Comparison of ENCODE assay signal across 12 mouse cellular contexts in the genomic region with DNA sequence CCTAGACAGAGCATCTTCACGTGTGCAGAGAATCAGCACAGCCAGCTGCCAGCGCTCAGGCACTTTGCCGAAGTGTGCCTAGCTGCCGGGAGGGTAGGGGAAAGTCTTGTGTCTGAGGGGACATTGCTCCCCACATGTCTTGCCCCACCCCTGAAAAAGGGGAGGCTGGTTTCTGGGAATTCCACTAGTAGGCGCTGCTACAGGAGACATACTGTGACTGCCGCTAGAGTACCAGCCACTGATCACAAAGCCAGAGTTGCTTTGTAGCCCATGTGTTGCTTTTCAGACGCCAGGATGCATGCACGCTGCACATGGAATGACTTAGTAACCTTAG. TPM values are rescaled to one million over a fixed set of nuclear protein-coding genes. Genes with fewer than 3 reads are reported as not detected.
DNase-seq lines count a peak whose midpoint lies in the region; ATAC-seq and TF ChIP-seq lines count a peak whose summit lies in the region.
"Had no signal": no experiment of that assay in that cellular context is flagged by ENCODE, and none has a peak within 500 bp of the region (broad histone marks: within the 10 kb centered on the region; RNA-seq: fewer than 3 reads in every experiment).

No protein-coding gene starts in this region.

- DNase-seq in limb, embryonic 11.5 days (ENCODE audit: low spot score) = peak; percentile 34
- DNase-seq in limb, embryonic 10.5 days (ENCODE audit: low spot score) = no peak
- no peak for DNase-seq in forebrain, embryonic 11.5 days (ENCODE audit: low spot score)
- DNase-seq in hindbrain, postnatal 0 days (ENCODE audit: low spot score) = peak; percentile 49
- DNase-seq in retina, postnatal 1 day = peak; percentile 44
- no peak for DNase-seq in kidney, postnatal 14 days
- no peak for DNase-seq in cerebellum, adult 18-20 months
- no peak for DNase-seq in kidney, adult 8-10 months
- DNase-seq: cerebellum, postnatal 36 days had no signal

- no peaks in the 10 kb centered on the region for H3K4me1 ChIP-seq in limb, embryonic 11.5 days (ENCODE audit: control insufficient read depth, insufficient read depth, low read length)
- peaks cover 11% of the 10 kb centered on the region; the same call in 1 of the 2 replicates for H3K4me1 ChIP-seq in limb, embryonic 10.5 days
- H3K4me1 ChIP-seq in forebrain, embryonic 11.5 days (replicated peaks; ENCODE audit: control insufficient read depth, insufficient read depth, low read length) = peaks cover 3% of the 10 kb centered on the region; the same call in 1 of the 2 replicates
- no peaks in the 10 kb centered on the region for H3K4me1 ChIP-seq in hindbrain, postnatal 0 days (ENCODE audit: insufficient read depth, low read length)

- 32% methylated on average over 8 of the region's 8 CpGs for WGBS in limb, embryonic 11.5 days
- WGBS in limb, embryonic 10.5 days = 36% methylated on average over 8 of the region's 8 CpGs
- WGBS in forebrain, embryonic 11.5 days = 19% methylated on average over 8 of the region's 8 CpGs
- 18% methylated on average over 8 of the region's 8 CpGs for whole genome bisulfite sequencing in hindbrain, postnatal 0 days

- no peak overlapping the region for H3K4me2 ChIP-seq in limb, embryonic 11.5 days (ENCODE audit: low read depth, severe bottlenecking)
- peak overlapping the region; percentile 29; the same call in 1 of the 2 replicates for H3K4me2 ChIP-seq in forebrain, embryonic 11.5 days (ENCODE audit: low read depth, low read length, severe bottlenecking)
- peak overlapping the region; percentile 27; the same call in 1 of the 2 replicates for H3K4me2 ChIP-seq in hindbrain, postnatal 0 days (ENCODE audit: low read depth, low read length)
- H3K4me2 ChIP-seq: liver, embryonic 11.5 days had no signal

- no peak for ATAC-seq in limb, embryonic 11.5 days (ENCODE audit: insufficient number of reproducible peaks, low FRiP score, low TSS enrichment, low read depth)
- ATAC-seq in forebrain, embryonic 11.5 days (replicated peaks; ENCODE audit: low FRiP score) = no peak
- peak; percentile 50 for ATAC-seq in hindbrain, postnatal 0 days

- no peaks in the 10 kb centered on the region for H3K9me3 ChIP-seq in limb, embryonic 11.5 days (ENCODE audit: control insufficient read depth, low read length)
- H3K9me3 ChIP-seq in limb, embryonic 10.5 days (replicated peaks) = no peaks in the 10 kb centered on the region
- no peaks in the 10 kb centered on the region for H3K9me3 ChIP-seq in forebrain, embryonic 11.5 days (ENCODE audit: control insufficient read depth, low read length)
- H3K9me3 ChIP-seq in hindbrain, postnatal 0 days (ENCODE audit: low read length) = no peaks in the 10 kb centered on the region

- no peaks in the 10 kb centered on the region for H3K36me3 ChIP-seq in limb, embryonic 11.5 days (ENCODE audit: control insufficient read depth, insufficient read depth, low read length)
- no peaks in the 10 kb centered on the region for H3K36me3 ChIP-seq in limb, embryonic 10.5 days
- no peaks in the 10 kb centered on the region for H3K36me3 ChIP-seq in forebrain, embryonic 11.5 days (ENCODE audit: control insufficient read depth, insufficient read depth, low read length)
- H3K36me3 ChIP-seq in hindbrain, postnatal 0 days (ENCODE audit: insufficient read depth, low read length) = no peaks in the 10 kb centered on the region

- no peaks in the 10 kb centered on the region for H3K27me3 ChIP-seq in limb, embryonic 11.5 days (ENCODE audit: control insufficient read depth, insufficient read depth, low read length)
- peaks cover 35% of the 10 kb centered on the region; the same call in 1 of the 2 replicates for H3K27me3 ChIP-seq in limb, embryonic 10.5 days (ENCODE audit: low read depth, poor library complexity, severe bottlenecking)
- peaks cover 2% of the 10 kb centered on the region; the same call in 1 of the 2 replicates for H3K27me3 ChIP-seq in forebrain, embryonic 11.5 days (ENCODE audit: control insufficient read depth, insufficient read depth, low read length)
- H3K27me3 ChIP-seq in hindbrain, postnatal 0 days (ENCODE audit: insufficient read depth, low read length) = no peaks in the 10 kb centered on the region

- no peak overlapping the region for H3K27ac ChIP-seq in limb, embryonic 11.5 days (replicated peaks; ENCODE audit: low read depth, low read length)
- no peak overlapping the region for H3K27ac ChIP-seq in limb, embryonic 10.5 days
- H3K27ac ChIP-seq in forebrain, embryonic 11.5 days (ENCODE audit: low read depth, low read length) = no peak overlapping the region
- no peak overlapping the region for H3K27ac ChIP-seq in hindbrain, postnatal 0 days

- no peak overlapping the region for H3K4me3 ChIP-seq in limb, embryonic 11.5 days (ENCODE audit: low read depth, low read length)
- H3K4me3 ChIP-seq in limb, embryonic 10.5 days = no peak overlapping the region
- no peak overlapping the region for H3K4me3 ChIP-seq in forebrain, embryonic 11.5 days (ENCODE audit: low read depth, low read length)
- no peak overlapping the region for H3K4me3 ChIP-seq in hindbrain, postnatal 0 days (ENCODE audit: low read length)

- H3K9ac ChIP-seq in limb, embryonic 11.5 days (ENCODE audit: low read length) = no peak overlapping the region
- no peak overlapping the region for H3K9ac ChIP-seq in forebrain, embryonic 11.5 days (ENCODE audit: low read length)
- no peak overlapping the region for H3K9ac ChIP-seq in hindbrain, postnatal 0 days (replicated peaks; ENCODE audit: low read length)

- peak; percentile 76 for TF ChIP-seq CTCF in hindbrain, postnatal 0 days (IDR thresholded peaks at IDR 0.05; ENCODE audit: low read depth)

RNA-seq across cellular contexts. Expression of a gene that starts 37.5 kb away (rescaled TPM):
- not detected in 2 replicates for polyA plus RNA-seq in limb, embryonic 11.5 days (2014; fragmentation: Nextera tagmentation; extraction: Ambion mirVana)
- polyA plus RNA-seq in limb, embryonic 10.5 days (2016; fragmentation: Nextera tagmentation; extraction: Ambion mirVana) = not detected in 2 replicates
- not detected in 2 replicates for polyA plus RNA-seq in forebrain, embryonic 11.5 days (2014; fragmentation: Nextera tagmentation; extraction: Ambion mirVana)
- 0.10 and 1.4 TPM in 2 replicates for total RNA-seq in hindbrain, postnatal 0 days (2014; rRNA removed)
- 0.30 and 0.40 TPM in 2 replicates for polyA plus RNA-seq in hindbrain, postnatal 0 days (2015; fragmentation: Nextera tagmentation; extraction: Ambion mirVana)
- polyA plus RNA-seq: heart, embryonic 16.5 days; kidney, embryonic 14.5 days; liver, embryonic 11.5 days had no signal

Comparison
In these comparisons a context has a peak if more than half of its experiments do, and no peak if none do; other contexts are left out.
1. DNase-seq: peak in limb, embryonic 11.5 days (single experiment), hindbrain, postnatal 0 days (single experiment) and retina, postnatal 1 day (single experiment); none in limb, embryonic 10.5 days (single experiment), forebrain, embryonic 11.5 days (single experiment), kidney, postnatal 14 days (single experiment), cerebellum, adult 18-20 months (0 of 2) and kidney, adult 8-10 months (0 of 2).